Mouse (Mus musculus) CH12.LX (cell line): ENCODE measurements at regions not wholly inside any gene's neighbourhood (a gene's known extent, or its start where the extent isn't known, plus 50 kb on each side); places are given as distances from the start of the nearest gene placed in this dataset.

ENCODE experiments used
- DNase-seq: peaks from one replicate; pipeline ENCODE4 v3.0.0-alpha.2; 2013; ENCODE audit errors: extremely low read depth
- H3K27ac ChIP-seq: 2 replicates; pipeline ENCODE4 v1.5.1; 2012; ENCODE audit warnings: low read depth, mild to moderate bottlenecking, control low read depth, moderate library complexity; ENCODE audit not compliant: insufficient read depth
- H3K27me3 ChIP-seq: replicated peaks from 2 replicates; pipeline ENCODE3; 2012; ENCODE audit warnings: inconsistent platforms
- H3K36me3 ChIP-seq, 2 experiments: replicated peaks in 1 of 2; 2 replicates each; pipeline versions ENCODE3 to v1.6.1; 2012; ENCODE audit warnings: inconsistent platforms in 1 of 2, low read length in 1 of 2, mild to moderate bottlenecking in 1 of 2, mixed read lengths in 1 of 2, moderate library complexity in 1 of 2; ENCODE audit not compliant: control insufficient read depth in 1 of 2, insufficient read depth in 1 of 2
- H3K4me1 ChIP-seq, 2 experiments: 2 replicates each; pipeline ENCODE4 v1.6.1; 2012; ENCODE audit warnings: inconsistent platforms in 1 of 2, moderate library complexity in 1 of 2; ENCODE audit not compliant: insufficient read depth in 2 of 2, control insufficient read depth in 1 of 2
- H3K4me2 ChIP-seq: 2 replicates; pipeline ENCODE4 v1.6.1; 2012; ENCODE audit warnings: low read depth, mild to moderate bottlenecking, control low read depth; ENCODE audit not compliant: poor library complexity, insufficient read depth, severe bottlenecking
- H3K4me3 ChIP-seq, 3 experiments: fragments of 150-350 bp in 1 of 3; sonication (generic) in 1 of 3; replicated peaks in 1 of 3; 2 replicates each; pipeline versions ENCODE3 to v1.5.1; 2011 to 2012; ENCODE audit warnings: low read depth in 2 of 3, low read length in 2 of 3, mild to moderate bottlenecking in 2 of 3, moderate library complexity in 2 of 3, control low read depth in 1 of 3, improper control_type of control experiment in 1 of 3, inconsistent platforms in 1 of 3, mixed read lengths in 1 of 3; ENCODE audit not compliant: poor library complexity in 1 of 3
- H3K79me2 ChIP-seq: replicated peaks from 2 replicates; pipeline ENCODE4 v1.6.1; 2012; ENCODE audit warnings: mild to moderate bottlenecking, moderate library complexity; ENCODE audit not compliant: control insufficient read depth, poor library complexity, insufficient read depth, severe bottlenecking; ENCODE audit errors: extremely low read depth
- H3K9ac ChIP-seq: 2 replicates; pipeline ENCODE4 v1.6.1; 2012; ENCODE audit warnings: low read depth, mild to moderate bottlenecking, control low read depth, moderate library complexity; ENCODE audit not compliant: insufficient read depth
- H3K9me3 ChIP-seq: replicated peaks from 2 replicates; pipeline ENCODE3; 2012; ENCODE audit warnings: low read length, inconsistent platforms, mixed read lengths
- CHD1 ChIP-seq: IDR thresholded peaks from 2 replicates; pipeline ENCODE4 v1.6.1; 2012; ENCODE audit warnings: low read depth, low read length, improper control_type of control experiment, inconsistent platforms
- CHD2 ChIP-seq: IDR thresholded peaks from 2 replicates; pipeline ENCODE4 v1.6.1; 2011; ENCODE audit warnings: low read length, improper control_type of control experiment
- EP300 ChIP-seq: IDR thresholded peaks from 2 replicates; pipeline ENCODE4 v1.6.1; 2011; ENCODE audit warnings: low read length, improper control_type of control experiment
- GABPA ChIP-seq: IDR thresholded peaks from 2 replicates; pipeline ENCODE4 v1.6.1; 2012; ENCODE audit warnings: low read depth, low read length, improper control_type of control experiment, inconsistent platforms; ENCODE audit not compliant: insufficient replicate concordance
- HCFC1 ChIP-seq: IDR thresholded peaks from 2 replicates; pipeline ENCODE4 v1.6.1; 2012; ENCODE audit warnings: low read depth, mild to moderate bottlenecking, inconsistent platforms, low read length, improper control_type of control experiment
- JUN ChIP-seq: IDR thresholded peaks from 2 replicates; pipeline ENCODE4 v1.6.1; 2011; ENCODE audit warnings: low read depth, mild to moderate bottlenecking, low read length, improper control_type of control experiment, moderate library complexity; ENCODE audit not compliant: insufficient read depth
- JUND ChIP-seq: conservative IDR thresholded peaks from 2 replicates; pipeline ENCODE4 v1.6.1; 2011; ENCODE audit warnings: low read depth, low read length, improper control_type of control experiment
- MAX ChIP-seq: IDR thresholded peaks from 2 replicates; pipeline ENCODE4 v1.6.1; 2011; ENCODE audit warnings: low read length, improper control_type of control experiment
- MAZ ChIP-seq: IDR thresholded peaks from 2 replicates; pipeline ENCODE4 v1.6.1; 2012; ENCODE audit warnings: low read depth, mild to moderate bottlenecking, inconsistent platforms, low read length, improper control_type of control experiment, moderate library complexity
- MEF2A ChIP-seq: IDR thresholded peaks from 2 replicates; pipeline ENCODE4 v1.6.1; 2014; ENCODE audit warnings: low read depth, mild to moderate bottlenecking, inconsistent platforms, low read length, improper control_type of control experiment, borderline replicate concordance
- MXI1 ChIP-seq: IDR thresholded peaks from 2 replicates; pipeline ENCODE4 v1.6.1; 2011; ENCODE audit warnings: mild to moderate bottlenecking, low read depth, low read length, improper control_type of control experiment
- NELFE ChIP-seq: IDR thresholded peaks from 2 replicates; pipeline ENCODE4 v1.6.1; 2011; ENCODE audit warnings: low read depth, low read length, improper control_type of control experiment
- PAX5 ChIP-seq: IDR thresholded peaks from 2 replicates; pipeline ENCODE4 v1.6.1; 2012; ENCODE audit warnings: low read length, inconsistent platforms, mixed read lengths
- POLR2A ChIP-seq: IDR thresholded peaks from 2 replicates; pipeline ENCODE4 v1.6.1; 2011; ENCODE audit warnings: low read depth, mild to moderate bottlenecking, improper control_type of control experiment, low read length
- SIN3A ChIP-seq: IDR thresholded peaks from 2 replicates; pipeline ENCODE4 v1.6.1; 2012; ENCODE audit warnings: low read length, improper control_type of control experiment, inconsistent platforms
- SMC3 ChIP-seq: IDR thresholded peaks from 2 replicates; pipeline ENCODE4 v1.6.1; 2011; ENCODE audit warnings: low read depth, low read length, improper control_type of control experiment
- TBP ChIP-seq: conservative IDR thresholded peaks from 2 replicates; pipeline ENCODE4 v1.6.1; 2011; ENCODE audit warnings: low read depth, low read length, improper control_type of control experiment
- TCF12 ChIP-seq: IDR thresholded peaks from 2 replicates; pipeline ENCODE4 v1.6.1; 2014; ENCODE audit warnings: low read depth, mild to moderate bottlenecking, inconsistent platforms, low read length, improper control_type of control experiment
- ZMIZ1 ChIP-seq: IDR thresholded peaks from 2 replicates; pipeline ENCODE4 v1.6.1; 2012; ENCODE audit warnings: low read depth, mild to moderate bottlenecking, inconsistent platforms, low read length, improper control_type of control experiment
- dilution Hi-C: fragments of 300-500 bp; cut with MboI; formaldehyde crosslinking; loops from 2 replicates; pipeline ENCODE4 v1.14.3; 2020; ENCODE audit warnings: low sequenced_read_pairs; ENCODE audit not compliant: extremely low pct_unique_long_range_greater_than_20kb, extremely low pct_ligation_motif_present
- in situ Hi-C: fragments of 300-500 bp; cut with MboI; formaldehyde crosslinking; loops from 3 replicates; pipeline ENCODE4 v1.14.3; 2019; ENCODE audit warnings: low sequenced_read_pairs, low pct_ligation_motif_present, low pct_unique_long_range_greater_than_20kb, mixed read lengths

GRCm38 (mm10) chr11:34959291-34959690 is 125.8 kb upstream of the Spdl1 start:
- Histone ChIP-seq H3K36me3 (no peaks in the 10 kb centered on the region), H3K9ac (no peak overlapping the region), H3K4me1 (no peaks in the 10 kb centered on the region), H3K79me2 (no peaks in the 10 kb centered on the region), H3K4me2 (no peak overlapping the region), H3K27me3 (peaks cover 8% of the 10 kb centered on the region), H3K9me3 (no peaks in the 10 kb centered on the region), H3K4me3 (no peak overlapping the region), H3K27ac (no peak overlapping the region)
- no peak for DNase-seq
- TF ChIP-seq SIN3A (no peak), MEF2A (no peak), GABPA (no peak), TBP (no peak), JUN (no peak), TCF12 (no peak), JUND (no peak), MAX (no peak), CHD1 (no peak), NELFE (no peak), ZMIZ1 (no peak), POLR2A (no peak)
- in situ Hi-C loops (no loop called here), dilution Hi-C loops (no loop called here)

- in situ Hi-C loops: no loop called here
Observed at GRCm38 (mm10) chr11:34941486-34942456, 108.3 kb upstream of the Spdl1 start.

GRCm38 (mm10) chr11:34940151-34940550 is 106.7 kb upstream of the Spdl1 start:
- DNase-seq: no peak
- H3K9ac ChIP-seq: no peak overlapping the region
- dilution Hi-C loops (no loop called here), in situ Hi-C loops (no loop called here)
- peaks cover 1 to 2% of the 10 kb centered on the region in 2 experiments; a peak in 3 of 4 replicates for H3K4me1 ChIP-seq
- H3K9me3 ChIP-seq: no peaks in the 10 kb centered on the region
- no peaks in the 10 kb centered on the region for H3K79me2 ChIP-seq
- H3K4me2 ChIP-seq: no peak overlapping the region
- no peaks in the 10 kb centered on the region for H3K27me3 ChIP-seq
- TF ChIP-seq PAX5: no peak
- TF ChIP-seq EP300: no peak
- no peak for TF ChIP-seq ZMIZ1
- TF ChIP-seq HCFC1: no peak
- TF ChIP-seq JUN: no peak
- no peak for TF ChIP-seq MAZ
- TF ChIP-seq MXI1: no peak
- no peak for TF ChIP-seq CHD2
- TF ChIP-seq SMC3: no peak
- H3K27ac ChIP-seq: no peak overlapping the region
- H3K36me3 ChIP-seq: no peaks in the 10 kb centered on the region
- no peak overlapping the region for H3K4me3 ChIP-seq

More at GRCm38 (mm10) chr11:34941486-34942456, 108.3 kb upstream of the Spdl1 start:
- Histone ChIP-seq H3K9ac (no peak overlapping the region), H3K4me2 (no peak overlapping the region), H3K79me2 (no peaks in the 10 kb centered on the region), H3K27ac (no peak overlapping the region), H3K4me1 (0 out of 4 replicates have a peak, but pooled peaks cover 0 to 2% of the 10 kb centered on the region in 2 experiments), H3K27me3 (no peaks in the 10 kb centered on the region), H3K36me3 (no peaks in the 10 kb centered on the region), H3K4me3 (no peak overlapping the region), H3K9me3 (no peaks in the 10 kb centered on the region)
- no peak for DNase-seq
- no peak for TF ChIP-seq ZMIZ1
- dilution Hi-C loops: no loop called here
